Mouse (Mus musculus): ENCODE results near the gene Lhfpl2. TPM values are rescaled to one million over a fixed set of nuclear protein-coding genes. Genes with fewer than 3 reads are reported as not detected.

Gene Lhfpl2
- polyA plus RNA-seq, 1 experiment from 2014 or later, result 41.2 TPM

DNA sequence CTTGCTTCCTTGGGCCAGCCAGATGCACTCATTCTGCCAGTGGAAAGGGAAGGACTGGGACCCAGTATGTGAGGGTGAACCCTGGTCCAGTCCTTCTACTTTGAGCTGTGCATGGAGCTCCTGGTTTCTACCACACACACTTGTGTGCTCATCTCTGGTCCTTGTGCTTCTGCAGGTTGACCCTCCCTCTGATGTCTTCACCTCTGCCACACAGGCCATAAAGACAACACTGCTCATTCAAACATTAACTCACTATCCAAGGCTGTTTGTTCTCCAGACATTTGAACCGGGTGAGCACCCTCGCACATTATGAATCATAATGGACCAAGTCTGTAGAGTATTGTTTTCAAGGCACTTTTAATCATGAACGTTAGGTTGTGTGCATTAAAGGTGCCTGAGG lies 37.0 kb downstream of the Lhfpl2 start:
- Histone ChIP-seq H3K9ac (replicated peaks; ENCODE audit: low read length) (no peak overlapping the region), H3K4me1 (ENCODE audit: control insufficient read depth, insufficient read depth, low read length) (no peaks in the 10 kb centered on the region), H3K27ac (replicated peaks; ENCODE audit: low read depth, low read length) (no peak overlapping the region), H3K4me2 (ENCODE audit: low read depth, low read length) (no peak overlapping the region), H3K36me3 (replicated peaks; ENCODE audit: control insufficient read depth, insufficient read depth, low read depth, low read length) (no peaks in the 10 kb centered on the region), H3K27me3 (ENCODE audit: control insufficient read depth, insufficient read depth, low read length) (no peaks in the 10 kb centered on the region), H3K9me3 (replicated peaks; ENCODE audit: control insufficient read depth, low read length) (no peaks in the 10 kb centered on the region), H3K4me3 (ENCODE audit: low read depth, low read length) (no peak overlapping the region)
- ATAC-seq (replicated peaks; ENCODE audit: insufficient number of reproducible peaks, low FRiP score, low TSS enrichment, low read depth) (no peak), DNase-seq (ENCODE audit: low spot score) (no peak)
- 85% methylated on average over 3 of the region's 3 CpGs for WGBS

DNA sequence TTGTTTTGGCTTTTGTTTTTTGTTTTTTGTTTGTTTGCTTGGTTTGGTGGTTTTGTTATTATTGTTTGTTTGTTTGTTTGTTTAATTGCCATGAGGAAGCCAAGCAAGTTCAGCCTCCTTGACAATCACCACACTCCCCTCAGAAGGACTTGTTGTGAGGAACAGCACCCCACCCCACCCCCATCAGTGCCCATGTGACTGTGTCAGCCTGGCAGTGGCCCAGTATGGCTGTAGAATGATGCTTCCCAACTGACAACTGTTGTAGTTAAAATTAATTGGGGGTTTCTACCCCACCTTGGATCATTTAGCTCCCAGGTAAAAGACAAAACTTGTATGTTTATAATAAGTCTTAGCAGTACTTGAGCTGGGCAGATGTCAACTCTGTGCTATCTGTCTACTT lies 37.6 kb downstream of the Lhfpl2 start:
- ATAC-seq (replicated peaks; ENCODE audit: insufficient number of reproducible peaks, low FRiP score, low TSS enrichment, low read depth) (no peak), DNase-seq (ENCODE audit: low spot score) (no peak)
- Histone ChIP-seq H3K4me1 (ENCODE audit: control insufficient read depth, insufficient read depth, low read length) (no peaks in the 10 kb centered on the region), H3K27me3 (ENCODE audit: control insufficient read depth, insufficient read depth, low read length) (no peaks in the 10 kb centered on the region), H3K4me3 (ENCODE audit: low read depth, low read length) (no peak overlapping the region), H3K4me2 (ENCODE audit: low read depth, low read length) (no peak overlapping the region), H3K9me3 (replicated peaks; ENCODE audit: control insufficient read depth, low read length) (no peaks in the 10 kb centered on the region), H3K9ac (replicated peaks; ENCODE audit: low read length) (no peak overlapping the region), H3K36me3 (replicated peaks; ENCODE audit: control insufficient read depth, insufficient read depth, low read depth, low read length) (no peaks in the 10 kb centered on the region), H3K27ac (replicated peaks; ENCODE audit: low read depth, low read length) (no peak overlapping the region)

DNA sequence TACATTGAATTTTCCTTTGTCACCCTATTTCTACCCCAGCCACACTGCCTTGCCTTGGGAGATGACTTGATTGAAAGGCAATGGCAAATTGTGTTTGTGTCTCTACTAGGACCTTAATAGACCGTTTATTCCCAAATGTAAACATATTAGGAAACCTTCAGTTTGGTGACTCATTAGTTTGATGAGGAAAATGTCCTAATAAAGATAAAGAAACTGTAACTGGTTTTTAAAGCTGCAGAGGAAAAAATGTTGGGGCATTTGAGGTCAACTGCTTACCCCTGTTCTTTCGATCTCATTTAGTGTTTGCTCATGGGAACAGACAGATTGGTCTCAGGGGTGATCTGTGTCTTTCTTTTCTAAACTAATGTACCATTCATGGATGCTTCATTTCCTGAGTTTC lies 40.1 kb downstream of the Lhfpl2 start:
- Histone ChIP-seq H3K9me3 (replicated peaks; ENCODE audit: control insufficient read depth, low read length) (no peaks in the 10 kb centered on the region), H3K4me3 (ENCODE audit: low read depth, low read length) (no peak overlapping the region), H3K9ac (replicated peaks; ENCODE audit: low read length) (no peak overlapping the region), H3K4me2 (ENCODE audit: low read depth, low read length) (no peak overlapping the region), H3K27ac (replicated peaks; ENCODE audit: low read depth, low read length) (no peak overlapping the region), H3K4me1 (ENCODE audit: control insufficient read depth, insufficient read depth, low read length) (no peaks in the 10 kb centered on the region), H3K27me3 (ENCODE audit: control insufficient read depth, insufficient read depth, low read length) (no peaks in the 10 kb centered on the region), H3K36me3 (replicated peaks; ENCODE audit: control insufficient read depth, insufficient read depth, low read depth, low read length) (no peaks in the 10 kb centered on the region)
- ATAC-seq (replicated peaks; ENCODE audit: insufficient number of reproducible peaks, low FRiP score, low TSS enrichment, low read depth) (no peak), DNase-seq (ENCODE audit: low spot score) (no peak)
- WGBS, result 60% methylated on average over 2 of the region's 2 CpGs

DNA sequence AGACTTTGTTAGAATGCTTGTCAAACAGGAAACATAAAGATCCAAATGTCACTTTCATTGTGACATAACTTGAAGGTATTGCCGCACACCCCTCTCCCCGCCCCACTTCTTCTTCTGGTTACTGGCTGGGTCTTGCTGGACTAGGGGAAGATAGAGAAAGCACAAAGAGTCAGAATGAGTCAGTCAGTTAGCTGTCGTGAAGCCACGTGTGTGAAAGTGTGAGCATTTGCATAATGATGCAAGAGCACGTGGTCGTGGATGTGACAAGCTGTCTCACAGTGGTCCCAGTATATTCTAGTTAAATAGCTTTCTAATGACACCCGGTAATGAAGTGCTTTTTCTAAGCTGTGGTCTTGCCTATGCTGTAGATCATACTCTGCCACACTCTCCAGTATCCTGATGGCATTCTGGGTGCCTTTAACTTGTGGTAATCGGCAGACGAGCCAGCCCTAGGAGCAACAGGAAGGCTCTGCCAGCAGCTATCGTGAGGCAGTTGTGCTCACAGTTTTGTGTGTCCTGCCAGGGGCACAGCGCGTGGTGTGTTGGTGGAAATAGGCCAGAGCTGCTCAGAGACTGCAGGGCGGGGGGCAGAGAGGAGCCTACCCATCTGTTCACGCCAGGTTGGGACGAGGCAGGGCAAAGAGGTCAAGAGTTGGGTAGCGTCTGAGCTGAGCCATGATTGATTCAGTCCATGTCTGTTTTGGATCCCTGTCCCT lies 40.9 kb downstream of the Lhfpl2 start:
- DNase-seq (ENCODE audit: low spot score), result no peak
- Histone ChIP-seq H3K4me3 (ENCODE audit: low read depth, low read length) (no peak overlapping the region), H3K9ac (replicated peaks; ENCODE audit: low read length) (no peak overlapping the region), H3K36me3 (replicated peaks; ENCODE audit: control insufficient read depth, insufficient read depth, low read depth, low read length) (no peaks in the 10 kb centered on the region), H3K9me3 (replicated peaks; ENCODE audit: control insufficient read depth, low read length) (no peaks in the 10 kb centered on the region), H3K4me1 (ENCODE audit: control insufficient read depth, insufficient read depth, low read length) (no peaks in the 10 kb centered on the region), H3K4me2 (ENCODE audit: low read depth, low read length) (no peak overlapping the region), H3K27me3 (ENCODE audit: control insufficient read depth, insufficient read depth, low read length) (no peaks in the 10 kb centered on the region), H3K27ac (replicated peaks; ENCODE audit: low read depth, low read length) (no peak overlapping the region)
- no peak for ATAC-seq (replicated peaks; ENCODE audit: insufficient number of reproducible peaks, low FRiP score, low TSS enrichment, low read depth)
- 79% methylated on average over 16 of the region's 16 CpGs for WGBS

DNA sequence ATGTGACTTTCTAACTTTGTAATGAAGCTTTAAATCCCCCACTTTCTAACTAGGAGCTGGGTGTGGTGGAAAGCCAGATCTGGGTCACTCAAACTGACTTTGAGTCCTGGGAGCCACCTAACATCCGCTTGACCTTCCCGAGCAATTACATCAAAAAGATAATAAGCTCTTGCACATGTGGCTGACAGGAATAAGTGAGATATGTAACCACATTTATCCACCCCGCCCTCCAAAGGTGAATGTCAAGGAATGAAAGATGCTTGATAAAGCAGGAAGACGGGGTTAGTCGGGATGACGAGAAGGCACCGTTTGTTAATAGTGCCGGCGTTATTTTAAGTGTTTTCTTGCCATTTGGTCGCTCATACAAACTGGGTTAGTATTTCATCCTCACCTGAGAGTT lies 41.5 kb downstream of the Lhfpl2 start:
- no peaks in the 10 kb centered on the region for H3K4me1 ChIP-seq (ENCODE audit: control insufficient read depth, insufficient read depth, low read length)

DNA sequence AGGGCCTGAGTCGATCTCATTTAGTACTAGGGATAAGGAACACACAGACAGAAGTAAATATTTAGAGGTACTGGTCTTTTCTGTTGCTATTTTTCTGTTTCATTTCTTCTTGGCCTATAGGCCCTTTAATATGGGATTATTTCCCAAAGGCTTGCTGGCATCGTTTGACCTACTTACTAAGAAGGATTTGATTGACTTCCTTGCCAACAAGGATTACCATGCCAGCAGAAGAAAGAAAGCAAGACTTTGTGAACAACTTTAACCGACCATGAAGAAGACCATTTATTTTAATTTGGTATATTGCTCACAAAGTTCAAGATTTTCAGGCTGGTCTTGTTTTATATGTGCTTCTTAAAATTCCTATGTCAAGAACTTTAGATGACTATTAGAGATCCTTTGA lies 42.8 kb downstream of the Lhfpl2 start:
- H3K4me2 ChIP-seq (ENCODE audit: low read depth, low read length), result no peak overlapping the region
- DNase-seq (ENCODE audit: low spot score) (no peak), ATAC-seq (replicated peaks; ENCODE audit: insufficient number of reproducible peaks, low FRiP score, low TSS enrichment, low read depth) (no peak)
- no peak overlapping the region for H3K27ac ChIP-seq (replicated peaks; ENCODE audit: low read depth, low read length)
- no peaks in the 10 kb centered on the region for H3K36me3 ChIP-seq (replicated peaks; ENCODE audit: control insufficient read depth, insufficient read depth, low read depth, low read length)
- no peak overlapping the region for H3K4me3 ChIP-seq (ENCODE audit: low read depth, low read length)
- H3K27me3 ChIP-seq (ENCODE audit: control insufficient read depth, insufficient read depth, low read length), result no peaks in the 10 kb centered on the region
- H3K9ac ChIP-seq (replicated peaks; ENCODE audit: low read length), result no peak overlapping the region
- H3K4me1 ChIP-seq (ENCODE audit: control insufficient read depth, insufficient read depth, low read length), result no peaks in the 10 kb centered on the region
- no peaks in the 10 kb centered on the region for H3K9me3 ChIP-seq (replicated peaks; ENCODE audit: control insufficient read depth, low read length)
- WGBS, result 72% methylated on average over 3 of the region's 3 CpGs

More for the DNA sequence above, 41.5 kb downstream of the Lhfpl2 start:
- DNase-seq (ENCODE audit: low spot score), result no peak
- no peaks in the 10 kb centered on the region for H3K36me3 ChIP-seq (replicated peaks; ENCODE audit: control insufficient read depth, insufficient read depth, low read depth, low read length)
- H3K9ac ChIP-seq (replicated peaks; ENCODE audit: low read length), result no peak overlapping the region
- no peaks in the 10 kb centered on the region for H3K9me3 ChIP-seq (replicated peaks; ENCODE audit: control insufficient read depth, low read length)
- no peak overlapping the region for H3K27ac ChIP-seq (replicated peaks; ENCODE audit: low read depth, low read length)
- no peak overlapping the region for H3K4me2 ChIP-seq (ENCODE audit: low read depth, low read length)
- no peaks in the 10 kb centered on the region for H3K27me3 ChIP-seq (ENCODE audit: control insufficient read depth, insufficient read depth, low read length)
- WGBS, result 81% methylated on average over 10 of the region's 10 CpGs
- ATAC-seq (replicated peaks; ENCODE audit: insufficient number of reproducible peaks, low FRiP score, low TSS enrichment, low read depth), result no peak
- H3K4me3 ChIP-seq (ENCODE audit: low read depth, low read length), result no peak overlapping the region

DNA sequence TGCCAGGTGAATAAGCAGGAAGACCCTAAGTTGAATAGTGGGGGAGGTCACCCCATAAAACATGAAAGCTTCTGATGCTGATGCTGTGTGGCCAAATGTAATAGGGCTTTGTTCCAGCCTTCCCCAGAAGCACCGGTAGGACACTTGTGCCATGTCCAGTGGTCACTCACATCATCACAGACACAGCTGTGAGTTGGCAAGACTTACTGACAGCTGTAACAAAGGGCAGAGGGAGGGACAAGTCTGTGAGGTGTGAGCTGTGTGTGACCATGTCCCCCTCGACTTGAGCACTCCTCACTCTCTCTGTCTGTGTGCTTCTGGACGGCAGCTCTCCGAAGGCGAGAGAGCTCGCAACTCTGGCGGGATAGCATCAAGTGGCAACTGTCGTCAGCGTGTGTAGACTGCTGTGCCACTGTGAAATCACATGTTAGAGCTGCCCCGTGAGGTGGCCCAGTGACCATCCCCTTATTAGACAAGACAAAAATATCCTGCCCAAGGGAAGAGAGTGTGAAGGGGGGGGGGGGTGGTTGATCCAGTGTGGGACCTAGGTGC lies 43.5 kb downstream of the Lhfpl2 start:
- Histone ChIP-seq H3K4me3 (ENCODE audit: low read depth, low read length) (no peak overlapping the region), H3K36me3 (replicated peaks; ENCODE audit: control insufficient read depth, insufficient read depth, low read depth, low read length) (no peaks in the 10 kb centered on the region), H3K4me1 (ENCODE audit: control insufficient read depth, insufficient read depth, low read length) (no peaks in the 10 kb centered on the region), H3K9ac (replicated peaks; ENCODE audit: low read length) (no peak overlapping the region), H3K9me3 (replicated peaks; ENCODE audit: control insufficient read depth, low read length) (no peaks in the 10 kb centered on the region), H3K4me2 (ENCODE audit: low read depth, low read length) (no peak overlapping the region), H3K27me3 (ENCODE audit: control insufficient read depth, insufficient read depth, low read length) (no peaks in the 10 kb centered on the region), H3K27ac (replicated peaks; ENCODE audit: low read depth, low read length) (no peak overlapping the region)
- 81% methylated on average over 10 of the region's 10 CpGs for WGBS
- DNase-seq (ENCODE audit: low spot score) (no peak), ATAC-seq (replicated peaks; ENCODE audit: insufficient number of reproducible peaks, low FRiP score, low TSS enrichment, low read depth) (no peak)

DNA sequence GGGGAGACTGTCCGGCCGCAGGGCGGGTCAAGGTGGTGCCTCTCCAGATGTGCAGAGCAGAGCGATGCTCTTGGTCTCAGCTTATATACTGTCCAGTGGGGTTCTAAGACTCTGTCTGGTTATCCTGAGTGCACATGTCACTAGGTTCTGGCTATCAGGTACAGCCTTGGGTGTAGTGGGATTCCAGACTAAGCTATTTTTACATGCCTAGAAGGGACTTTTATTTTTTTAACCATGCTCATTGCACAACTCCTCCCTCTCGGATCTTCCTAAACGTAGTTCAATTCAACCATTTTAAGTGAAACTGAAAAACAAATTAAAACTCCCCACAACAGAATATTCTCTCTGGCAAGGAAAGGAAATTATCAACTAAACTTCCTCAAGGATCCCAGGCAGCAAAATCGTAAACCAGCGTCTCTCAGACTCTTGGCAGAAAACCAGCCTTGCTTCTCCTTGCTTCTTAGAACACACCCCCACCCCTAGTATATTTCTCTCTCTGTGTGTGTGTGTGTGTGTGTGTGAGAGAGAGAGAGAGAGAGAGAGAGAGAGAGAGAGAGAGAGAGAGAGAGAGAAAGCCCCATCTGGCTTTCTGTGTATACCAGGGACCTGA lies 47.4 kb downstream of the Lhfpl2 start:
- Histone ChIP-seq H3K36me3 (replicated peaks; ENCODE audit: control insufficient read depth, insufficient read depth, low read depth, low read length) (no peaks in the 10 kb centered on the region), H3K27ac (replicated peaks; ENCODE audit: low read depth, low read length) (no peak overlapping the region), H3K27me3 (ENCODE audit: control insufficient read depth, insufficient read depth, low read length) (no peaks in the 10 kb centered on the region), H3K4me3 (ENCODE audit: low read depth, low read length) (no peak overlapping the region), H3K4me1 (ENCODE audit: control insufficient read depth, insufficient read depth, low read length) (no peaks in the 10 kb centered on the region), H3K4me2 (ENCODE audit: low read depth, low read length) (no peak overlapping the region), H3K9me3 (replicated peaks; ENCODE audit: control insufficient read depth, low read length) (no peaks in the 10 kb centered on the region), H3K9ac (replicated peaks; ENCODE audit: low read length) (no peak overlapping the region)
- 80% methylated on average over 8 of the region's 8 CpGs for WGBS
- no peak for DNase-seq (ENCODE audit: low spot score)
- ATAC-seq (replicated peaks; ENCODE audit: insufficient number of reproducible peaks, low FRiP score, low TSS enrichment, low read depth), result no peak
